Mouse (Mus musculus): ENCODE results near the gene Fsd2. TPM values are rescaled to one million over a fixed set of nuclear protein-coding genes. Genes with fewer than 3 reads are reported as not detected.

The Fsd2 gene
- total and polyA plus RNA-seq, 3 experiments, result 0.03 TPM; not detected in 2

DNA sequence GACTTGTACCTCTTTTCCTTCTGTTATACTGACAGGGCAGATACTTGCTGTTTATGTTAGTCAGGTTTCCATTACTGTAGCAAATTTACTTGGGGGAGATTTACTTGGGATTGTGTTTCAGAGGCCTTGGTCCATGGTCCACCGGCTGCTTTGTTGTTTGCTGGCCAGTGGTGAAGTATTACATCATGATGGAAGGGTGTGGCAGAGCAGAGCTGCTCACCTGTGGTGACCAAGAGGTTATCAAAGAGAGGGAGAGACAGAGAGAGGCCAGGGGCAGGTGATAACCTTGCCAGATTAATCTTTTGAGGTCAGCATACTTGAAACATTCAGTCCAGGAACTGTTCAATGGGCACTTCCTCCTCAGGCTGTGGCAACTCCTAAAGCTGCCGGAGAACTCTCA lies 65.7 kb downstream of the Fsd2 start:
- H3K9ac ChIP-seq (ENCODE audit: control insufficient read depth, low read depth, low read length, poor library complexity, severe bottlenecking), result no peak overlapping the region
- no peak for DNase-seq (ENCODE audit: low read depth, low spot score)
- TF ChIP-seq RCOR1 (IDR thresholded peaks at IDR 0.05; ENCODE audit: low read depth, low read length) (no peak), USF1 (IDR thresholded peaks at IDR 0.05; ENCODE audit: low read depth, low read length) (no peak), GATA1 (IDR thresholded peaks at IDR 0.05; ENCODE audit: low read depth, low read length) (no peak), EP300 (IDR thresholded peaks at IDR 0.05; ENCODE audit: low read depth in 1 of 2, low read length in 2 of 2) (no peak), MAX (IDR thresholded peaks at IDR 0.05; ENCODE audit: low read length) (no peak)
- no peaks in the 10 kb centered on the region for H3K4me1 ChIP-seq (ENCODE audit: control insufficient read depth in 1 of 2, insufficient read depth in 2 of 2, low read length in 2 of 2)
- H3K79me2 ChIP-seq (ENCODE audit: control insufficient read depth, insufficient read depth, low read length, poor library complexity), result no peaks in the 10 kb centered on the region
- no peak overlapping the region for H3K4me3 ChIP-seq (ENCODE audit: control insufficient read depth in 1 of 2, insufficient read depth in 1 of 2, low read depth in 2 of 2, low read length in 2 of 2)
- peaks cover 0 to 6% of the 10 kb centered on the region in 2 experiments; a peak in 2 of 4 replicates for H3K27me3 ChIP-seq (ENCODE audit: control insufficient read depth in 1 of 2, insufficient read depth in 2 of 2, low read length in 2 of 2)
- H3K36me3 ChIP-seq (ENCODE audit: control insufficient read depth in 1 of 2, insufficient read depth in 2 of 2, low read length in 2 of 2), result no peaks in the 10 kb centered on the region
- no peak overlapping the region for H3K27ac ChIP-seq (ENCODE audit: control insufficient read depth, low read depth, low read length)
- no peaks in the 10 kb centered on the region for H3K9me3 ChIP-seq (replicated peaks; ENCODE audit: insufficient read depth, low read length)

DNA sequence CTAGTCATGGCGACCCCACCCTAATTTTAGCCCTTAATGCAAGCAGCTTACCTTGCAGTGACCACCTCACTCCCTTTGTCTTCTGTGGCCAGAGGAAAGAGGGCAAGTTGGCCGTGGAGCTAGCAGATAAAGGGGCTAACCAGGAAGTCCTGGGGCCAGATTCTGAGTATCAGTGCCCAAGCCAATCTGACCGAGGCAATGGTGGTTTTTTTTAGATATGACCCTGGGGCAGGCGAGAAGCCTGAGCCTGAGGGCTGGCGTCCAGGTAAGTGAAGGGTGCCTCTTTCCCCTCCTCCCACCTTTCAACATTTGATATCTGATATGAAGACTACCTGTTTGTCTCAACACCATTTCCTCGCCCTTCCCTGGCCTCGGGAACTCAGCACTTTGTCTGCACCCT lies 68.6 kb downstream of the Fsd2 start, which contains the start of gene BC048679:
Gene BC048679, minus strand, starts transcription at position 101 of the 400 bp plus-strand sequence.
- Histone ChIP-seq H3K36me3 (ENCODE audit: control insufficient read depth in 1 of 2, insufficient read depth in 2 of 2, low read length in 2 of 2) (no peaks in the 10 kb centered on the region), H3K79me2 (ENCODE audit: control insufficient read depth, insufficient read depth, low read length, poor library complexity) (no peaks in the 10 kb centered on the region), H3K9ac (ENCODE audit: control insufficient read depth, low read depth, low read length, poor library complexity, severe bottlenecking) (no peak within 1 kb of the TSS), H3K27me3 (ENCODE audit: control insufficient read depth in 1 of 2, insufficient read depth in 2 of 2, low read length in 2 of 2) (peaks cover 0 to 4% of the 10 kb centered on the region in 2 experiments; a peak in 2 of 4 replicates), H3K4me1 (ENCODE audit: control insufficient read depth in 1 of 2, insufficient read depth in 2 of 2, low read length in 2 of 2) (no peaks in the 10 kb centered on the region), H3K4me3 (ENCODE audit: control insufficient read depth in 1 of 2, insufficient read depth in 1 of 2, low read depth in 2 of 2, low read length in 2 of 2) (no peak within 1 kb of the TSS), H3K9me3 (replicated peaks; ENCODE audit: insufficient read depth, low read length) (no peaks in the 10 kb centered on the region), H3K27ac (ENCODE audit: control insufficient read depth, low read depth, low read length) (no peak within 1 kb of the TSS)
- TF ChIP-seq BHLHE40 (IDR thresholded peaks at IDR 0.05; ENCODE audit: borderline replicate concordance, low read depth, low read length) (no peak), USF2 (IDR thresholded peaks at IDR 0.05; ENCODE audit: borderline replicate concordance in 1 of 2, insufficient read depth in 1 of 2, low read depth in 1 of 2, low read length in 2 of 2) (no peak), SIN3A (IDR thresholded peaks at IDR 0.05; ENCODE audit: low read length) (no peak), NELFE (IDR thresholded peaks at IDR 0.05; ENCODE audit: low read depth, low read length) (no peak), MAFK (IDR thresholded peaks at IDR 0.05; ENCODE audit: borderline replicate concordance, low read depth, low read length) (no peak), ELF1 (IDR thresholded peaks at IDR 0.05; ENCODE audit: low read depth, low read length) (no peak), ZNF384 (IDR thresholded peaks at IDR 0.05; ENCODE audit: low read depth, low read length) (no peak), POLR2AphosphoS2 (IDR thresholded peaks at IDR 0.05; ENCODE audit: low read length) (no peak), TBP (IDR thresholded peaks at IDR 0.05; ENCODE audit: low read depth, low read length) (no peak), ZKSCAN1 (IDR thresholded peaks at IDR 0.05; ENCODE audit: low read depth, low read length) (no peak), MAZ (IDR thresholded peaks at IDR 0.05; ENCODE audit: low read depth, low read length) (no peak), GABPA (IDR thresholded peaks at IDR 0.05; ENCODE audit: low read depth, low read length) (no peak), RAD21 (IDR thresholded peaks at IDR 0.05; ENCODE audit: low read depth, low read length) (no peak), JUND (IDR thresholded peaks at IDR 0.05; ENCODE audit: low read depth, low read length) (no peak), MYC (IDR thresholded peaks at IDR 0.05; ENCODE audit: low read depth, low read length) (no peak), EP300 (IDR thresholded peaks at IDR 0.05; ENCODE audit: low read depth in 1 of 2, low read length in 2 of 2) (no peak), RCOR1 (IDR thresholded peaks at IDR 0.05; ENCODE audit: low read depth, low read length) (no peak), CHD1 (IDR thresholded peaks at IDR 0.05; ENCODE audit: low read depth, low read length) (no peak), GATA1 (IDR thresholded peaks at IDR 0.05; ENCODE audit: low read depth, low read length) (no peak), HCFC1 (IDR thresholded peaks at IDR 0.05; ENCODE audit: low read depth, low read length) (no peak)
- DNase-seq (ENCODE audit: low read depth, low spot score), result no peak

All from MEL (cell line).